Mouse (Mus musculus): Measurements from ENCODE around the gene Copz1. TPM values are rescaled to one million over a fixed set of nuclear protein-coding genes. Genes with fewer than 3 reads are reported as not detected.

Copz1 gene
- polyA plus RNA-seq, 1 experiment from 2014 or later = 322 TPM

- H3K27me3 ChIP-seq (ENCODE audit: control insufficient read depth, insufficient read depth, low read length) = no peaks in the 10 kb centered on the region
- H3K9me3 ChIP-seq (ENCODE audit: control insufficient read depth, low read length) = no peaks in the 10 kb centered on the region
- H3K4me2 ChIP-seq (replicated peaks; ENCODE audit: low read depth, low read length) = no peak overlapping the region
- ATAC-seq (ENCODE audit: low FRiP score, low TSS enrichment) = 0 out of 2 replicates have a peak, but pooled peaks have one; percentile 52
- H3K4me3 ChIP-seq (ENCODE audit: low read length) = no peak overlapping the region
- 50% methylated on average over 3 of the region's 3 CpGs for WGBS
- H3K27ac ChIP-seq (ENCODE audit: low read depth, low read length) = no peak overlapping the region
- H3K4me1 ChIP-seq (ENCODE audit: control insufficient read depth, insufficient read depth, low read length) = peaks cover 13% of the 10 kb centered on the region; the same call in 1 of the 2 replicates
- H3K36me3 ChIP-seq (ENCODE audit: control insufficient read depth, insufficient read depth, low read length) = peaks cover 3% of the 10 kb centered on the region; the same call in 1 of the 2 replicates
- H3K9ac ChIP-seq (ENCODE audit: low read depth, low read length) = no peak overlapping the region
Observed at GRCm38 (mm10) chr15:103280817-103281464, 8.4 kb downstream of the Copz1 start.

GRCm38 (mm10) chr15:103281465-103282205, 9.1 kb downstream of the Copz1 start:
- Histone ChIP-seq H3K4me3 (ENCODE audit: low read length) (no peak overlapping the region), H3K27me3 (ENCODE audit: control insufficient read depth, insufficient read depth, low read length) (no peaks in the 10 kb centered on the region), H3K9me3 (ENCODE audit: control insufficient read depth, low read length) (no peaks in the 10 kb centered on the region), H3K4me2 (replicated peaks; ENCODE audit: low read depth, low read length) (no peak overlapping the region), H3K36me3 (ENCODE audit: control insufficient read depth, insufficient read depth, low read length) (peaks cover 3% of the 10 kb centered on the region; the same call in 1 of the 2 replicates), H3K27ac (ENCODE audit: low read depth, low read length) (no peak overlapping the region), H3K9ac (ENCODE audit: low read depth, low read length) (no peak overlapping the region), H3K4me1 (ENCODE audit: control insufficient read depth, insufficient read depth, low read length) (peaks cover 13% of the 10 kb centered on the region; the same call in 1 of the 2 replicates)
- ATAC-seq (ENCODE audit: low FRiP score, low TSS enrichment) = no peak
- WGBS = 86% methylated on average over 3 of the region's 3 CpGs

- H3K4me1 ChIP-seq (ENCODE audit: control insufficient read depth, insufficient read depth, low read length) = peaks cover 12% of the 10 kb centered on the region
- peaks cover 6% of the 10 kb centered on the region; the same call in 1 of the 2 replicates for H3K36me3 ChIP-seq (ENCODE audit: control insufficient read depth, insufficient read depth, low read length)
Observed at GRCm38 (mm10) chr15:103284066-103284465, 11.6 kb downstream of the Copz1 start.

DNA sequence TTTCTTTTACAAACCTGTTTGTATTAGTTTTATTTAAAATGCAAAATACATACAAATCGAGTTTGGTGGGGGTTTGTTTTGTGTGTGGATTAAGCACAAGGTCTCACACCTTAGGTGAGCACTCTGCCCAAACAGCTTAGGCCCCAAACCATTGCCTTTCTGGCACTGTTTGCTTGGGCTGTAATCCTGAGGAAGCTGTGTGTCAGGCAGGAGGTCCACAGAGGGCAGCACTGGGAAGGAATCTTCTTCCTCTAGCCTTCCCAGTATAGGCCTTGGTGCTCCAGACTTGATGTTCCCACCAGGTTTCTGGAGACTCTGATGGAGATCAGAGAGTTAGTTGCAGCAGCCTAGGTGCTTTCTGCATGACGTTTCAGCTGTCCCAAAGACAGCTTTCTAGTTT, 12.1 kb downstream of the Copz1 start:
- Histone ChIP-seq H3K4me3 (ENCODE audit: low read length) (no peak overlapping the region), H3K9me3 (ENCODE audit: control insufficient read depth, low read length) (no peaks in the 10 kb centered on the region), H3K9ac (ENCODE audit: low read depth, low read length) (no peak overlapping the region), H3K27me3 (ENCODE audit: control insufficient read depth, insufficient read depth, low read length) (no peaks in the 10 kb centered on the region), H3K27ac (ENCODE audit: low read depth, low read length) (no peak overlapping the region), H3K4me2 (replicated peaks; ENCODE audit: low read depth, low read length) (no peak overlapping the region), H3K36me3 (ENCODE audit: control insufficient read depth, insufficient read depth, low read length) (peaks cover 10% of the 10 kb centered on the region; the same call in 1 of the 2 replicates), H3K4me1 (ENCODE audit: control insufficient read depth, insufficient read depth, low read length) (peaks cover 17% of the 10 kb centered on the region)
- 19% methylated on average over 2 of the region's 2 CpGs for WGBS
- ATAC-seq (ENCODE audit: low FRiP score, low TSS enrichment) = no peak

More at GRCm38 (mm10) chr15:103284066-103284465, 11.6 kb downstream of the Copz1 start:
- 60% methylated on average over 3 of the region's 3 CpGs for WGBS
- H3K4me3 ChIP-seq (ENCODE audit: low read length) = no peak overlapping the region
- H3K9me3 ChIP-seq (ENCODE audit: control insufficient read depth, low read length) = no peaks in the 10 kb centered on the region
- no peak for ATAC-seq (ENCODE audit: low FRiP score, low TSS enrichment)
- H3K4me2 ChIP-seq (replicated peaks; ENCODE audit: low read depth, low read length) = no peak overlapping the region
- no peaks in the 10 kb centered on the region for H3K27me3 ChIP-seq (ENCODE audit: control insufficient read depth, insufficient read depth, low read length)
- no peak overlapping the region for H3K9ac ChIP-seq (ENCODE audit: low read depth, low read length)
- H3K27ac ChIP-seq (ENCODE audit: low read depth, low read length) = no peak overlapping the region

DNA sequence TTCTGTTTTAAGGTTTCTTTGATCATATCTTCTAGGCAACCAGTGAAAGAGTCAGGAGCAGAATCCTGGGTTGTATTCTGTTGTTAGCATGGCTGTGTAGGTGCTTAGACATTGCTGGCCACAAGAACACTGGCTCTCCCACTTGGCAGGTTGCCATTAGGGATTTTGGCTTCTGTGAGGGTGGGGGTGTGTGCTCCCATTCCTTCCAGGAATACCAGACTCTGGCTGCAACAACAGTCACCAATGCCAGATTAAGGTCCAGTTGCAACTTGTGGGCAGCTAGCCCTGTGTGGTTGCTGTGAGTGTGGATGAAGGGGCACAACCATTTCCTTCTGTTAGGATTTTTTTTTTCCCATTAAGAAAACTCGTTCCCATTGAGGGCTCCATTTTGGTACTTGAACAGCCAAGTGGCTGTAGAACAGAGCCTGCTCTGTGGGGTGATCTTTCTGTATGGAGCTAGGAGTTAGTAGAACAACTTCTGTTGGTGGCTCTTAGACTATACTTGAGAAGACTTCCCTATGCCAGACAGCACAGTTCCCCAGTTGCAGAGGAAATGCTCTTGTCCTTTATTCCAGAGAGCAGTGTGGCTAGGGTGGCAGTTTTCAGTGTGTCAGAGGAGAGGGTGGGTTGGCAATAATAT, 13.4 kb downstream of the Copz1 start:
- H3K4me2 ChIP-seq (replicated peaks; ENCODE audit: low read depth, low read length) = no peak overlapping the region
- ATAC-seq (ENCODE audit: low FRiP score, low TSS enrichment) = no peak
- no peaks in the 10 kb centered on the region for H3K9me3 ChIP-seq (ENCODE audit: control insufficient read depth, low read length)
- WGBS = 74% methylated on average over 1 of the region's 1 CpGs
- H3K27me3 ChIP-seq (ENCODE audit: control insufficient read depth, insufficient read depth, low read length) = no peaks in the 10 kb centered on the region
- no peak overlapping the region for H3K9ac ChIP-seq (ENCODE audit: low read depth, low read length)
- no peak overlapping the region for H3K27ac ChIP-seq (ENCODE audit: low read depth, low read length)
- peaks cover 26% of the 10 kb centered on the region for H3K4me1 ChIP-seq (ENCODE audit: control insufficient read depth, insufficient read depth, low read length)
- peaks cover 16% of the 10 kb centered on the region for H3K36me3 ChIP-seq (ENCODE audit: control insufficient read depth, insufficient read depth, low read length)
- no peak overlapping the region for H3K4me3 ChIP-seq (ENCODE audit: low read length)

- H3K36me3 ChIP-seq (ENCODE audit: control insufficient read depth, insufficient read depth, low read length) = peaks cover 42% of the 10 kb centered on the region
- H3K4me3 ChIP-seq (ENCODE audit: low read length) = no peak overlapping the region
- no peaks in the 10 kb centered on the region for H3K27me3 ChIP-seq (ENCODE audit: control insufficient read depth, insufficient read depth, low read length)
- 0 out of 2 replicates have a peak overlapping the region, but pooled peaks have one; percentile 32 for H3K9ac ChIP-seq (ENCODE audit: low read depth, low read length)
- H3K27ac ChIP-seq (ENCODE audit: low read depth, low read length) = peak overlapping the region; percentile 71; the same call in 1 of the 2 replicates
- 24% methylated on average over 5 of the region's 5 CpGs for WGBS
- peak; percentile 50 for ATAC-seq (ENCODE audit: low FRiP score, low TSS enrichment)
- H3K9me3 ChIP-seq (ENCODE audit: control insufficient read depth, low read length) = no peaks in the 10 kb centered on the region
- peaks cover 31% of the 10 kb centered on the region for H3K4me1 ChIP-seq (ENCODE audit: control insufficient read depth, insufficient read depth, low read length)
- no peak overlapping the region for H3K4me2 ChIP-seq (replicated peaks; ENCODE audit: low read depth, low read length)
Observed at GRCm38 (mm10) chr15:103289600-103289999, 17.1 kb downstream of the Copz1 start.

DNA sequence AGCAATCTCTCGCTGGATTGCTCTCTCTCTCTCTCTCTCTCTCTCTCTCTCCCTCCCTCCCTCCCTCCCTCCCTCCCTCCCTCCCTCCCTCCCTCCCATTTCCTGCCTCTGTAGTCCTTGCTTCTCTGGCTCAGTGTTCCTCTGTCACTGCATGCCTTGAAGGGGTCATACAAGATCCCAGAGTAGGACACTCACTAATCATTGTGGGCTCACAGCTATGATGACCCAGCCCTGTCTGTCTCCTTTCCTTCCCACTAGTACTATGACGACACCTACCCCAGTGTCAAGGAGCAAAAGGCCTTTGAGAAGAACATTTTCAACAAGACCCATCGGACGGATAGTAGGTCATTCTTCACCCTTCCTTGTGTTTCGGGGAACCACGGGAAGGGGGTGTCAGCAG, 17.9 kb downstream of the Copz1 start:
- Histone ChIP-seq H3K27me3 (ENCODE audit: control insufficient read depth, insufficient read depth, low read length) (no peaks in the 10 kb centered on the region), H3K4me3 (ENCODE audit: low read length) (no peak overlapping the region), H3K36me3 (ENCODE audit: control insufficient read depth, insufficient read depth, low read length) (peaks cover 42% of the 10 kb centered on the region), H3K4me1 (ENCODE audit: control insufficient read depth, insufficient read depth, low read length) (peaks cover 29% of the 10 kb centered on the region), H3K4me2 (replicated peaks; ENCODE audit: low read depth, low read length) (no peak overlapping the region), H3K27ac (ENCODE audit: low read depth, low read length) (peak overlapping the region; percentile 59; the same call in 1 of the 2 replicates), H3K9ac (ENCODE audit: low read depth, low read length) (no peak overlapping the region), H3K9me3 (ENCODE audit: control insufficient read depth, low read length) (no peaks in the 10 kb centered on the region)
- peak; percentile 56 for ATAC-seq (ENCODE audit: low FRiP score, low TSS enrichment)
- 56% methylated on average over 6 of the region's 6 CpGs for WGBS

DNA sequence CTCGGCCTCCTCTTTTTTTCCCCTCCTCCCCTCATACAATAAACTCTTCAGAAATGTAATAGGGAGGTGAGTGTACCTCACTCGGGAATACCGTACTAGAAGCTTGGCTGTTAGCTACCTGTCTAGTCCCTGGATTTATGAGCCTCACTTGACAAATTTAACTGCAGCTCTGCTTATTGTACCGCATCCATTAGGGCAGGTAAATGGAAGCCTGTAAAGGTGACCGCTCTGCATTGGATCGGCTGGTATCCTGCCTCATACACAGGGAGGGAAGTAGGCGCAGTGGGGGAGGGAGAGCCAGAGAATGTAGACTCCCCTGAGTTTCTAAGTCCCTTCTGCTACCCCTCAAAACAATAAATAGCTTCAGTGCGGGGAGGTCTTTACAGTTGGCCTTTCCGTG, 18.3 kb downstream of the Copz1 start:
- H3K36me3 ChIP-seq (ENCODE audit: control insufficient read depth, insufficient read depth, low read length) = peaks cover 42% of the 10 kb centered on the region
- no peaks in the 10 kb centered on the region for H3K27me3 ChIP-seq (ENCODE audit: control insufficient read depth, insufficient read depth, low read length)
- peak overlapping the region; percentile 59; the same call in 1 of the 2 replicates for H3K27ac ChIP-seq (ENCODE audit: low read depth, low read length)
- H3K9me3 ChIP-seq (ENCODE audit: control insufficient read depth, low read length) = no peaks in the 10 kb centered on the region
- ATAC-seq (ENCODE audit: low FRiP score, low TSS enrichment) = peak; percentile 16; the same call in 1 of the 2 replicates
- H3K9ac ChIP-seq (ENCODE audit: low read depth, low read length) = no peak overlapping the region
- WGBS = 42% methylated on average over 9 of the region's 9 CpGs
- H3K4me2 ChIP-seq (replicated peaks; ENCODE audit: low read depth, low read length) = no peak overlapping the region
- H3K4me1 ChIP-seq (ENCODE audit: control insufficient read depth, insufficient read depth, low read length) = peaks cover 29% of the 10 kb centered on the region
- no peak overlapping the region for H3K4me3 ChIP-seq (ENCODE audit: low read length)

All from kidney, embryonic 14.5 days (tissue).